Mouse (Mus musculus): ENCODE results near the gene Clcf1. TPM values are rescaled to one million over a fixed set of nuclear protein-coding genes. Genes with fewer than 3 reads are reported as not detected.

Clcf1 gene
- 8.6 and 9.1 TPM in 2 replicates for polyA plus RNA-seq (2016; fragmentation: Nextera tagmentation; extraction: Ambion mirVana)

GRCm38 (mm10) chr19:4214071-4214770 lies at the start of gene Clcf1, which contains the start of gene AC109138.7:
TSS of gene Clcf1 (plus strand) at chr19:4214238.
TSS of gene AC109138.7 (plus strand) at chr19:4214357.
- peak within 1 kb of the TSS; percentile 96 for H3K27ac ChIP-seq
- H3K9ac ChIP-seq (replicated peaks): peak within 1 kb of the TSS; percentile 97
- H3K27me3 ChIP-seq: peaks cover 23% of the 10 kb centered on the region; the same call in 1 of the 2 replicates
- H3K4me3 ChIP-seq (replicated peaks): peak within 1 kb of the TSS; percentile 89
- ATAC-seq (ENCODE audit: insufficient number of reproducible peaks, insufficient read depth, low FRiP score, low TSS enrichment, low read depth): peak; percentile 49; the same call in 1 of the 2 replicates
- peak within 1 kb of the TSS; percentile 87 for H3K4me2 ChIP-seq
- peaks cover 64% of the 10 kb centered on the region for H3K4me1 ChIP-seq (replicated peaks)
- H3K36me3 ChIP-seq: no peaks in the 10 kb centered on the region
- 1% methylated on average over 48 of the region's 49 CpGs for WGBS
- no peaks in the 10 kb centered on the region for H3K9me3 ChIP-seq

GRCm38 (mm10) chr19:4164721-4165120 lies 49.3 kb upstream of the Clcf1 start:
- H3K4me1 ChIP-seq (replicated peaks): peaks cover 7% of the 10 kb centered on the region
- no peak overlapping the region for H3K4me2 ChIP-seq
- ATAC-seq (ENCODE audit: insufficient number of reproducible peaks, insufficient read depth, low FRiP score, low TSS enrichment, low read depth): no peak
- H3K36me3 ChIP-seq: peaks cover 19% of the 10 kb centered on the region
- no peaks in the 10 kb centered on the region for H3K9me3 ChIP-seq
- H3K9ac ChIP-seq (replicated peaks): no peak overlapping the region
- H3K4me3 ChIP-seq (replicated peaks): no peak overlapping the region
- WGBS: 79% methylated on average over 2 of the region's 2 CpGs
- H3K27ac ChIP-seq: no peak overlapping the region
- H3K27me3 ChIP-seq: no peaks in the 10 kb centered on the region

GRCm38 (mm10) chr19:4166678-4167476 lies 47.2 kb upstream of the Clcf1 start:
- no peak for ATAC-seq (ENCODE audit: insufficient number of reproducible peaks, insufficient read depth, low FRiP score, low TSS enrichment, low read depth)
- Histone ChIP-seq H3K36me3 (no peaks in the 10 kb centered on the region; the same call in 1 of the 2 replicates), H3K9me3 (no peaks in the 10 kb centered on the region), H3K27ac (no peak overlapping the region), H3K4me2 (no peak overlapping the region), H3K4me1 (replicated peaks) (peaks cover 22% of the 10 kb centered on the region), H3K9ac (replicated peaks) (no peak overlapping the region), H3K27me3 (no peaks in the 10 kb centered on the region), H3K4me3 (replicated peaks) (no peak overlapping the region)
- WGBS: 75% methylated on average over 9 of the region's 9 CpGs

- H3K9ac ChIP-seq (replicated peaks): peak overlapping the region; percentile 77
- H3K4me3 ChIP-seq (replicated peaks): peak overlapping the region; percentile 46
- H3K4me1 ChIP-seq (replicated peaks): peaks cover 16% of the 10 kb centered on the region
- no peaks in the 10 kb centered on the region for H3K27me3 ChIP-seq
- peak overlapping the region; percentile 88 for H3K27ac ChIP-seq
- peak; percentile 90 for ATAC-seq (ENCODE audit: insufficient number of reproducible peaks, insufficient read depth, low FRiP score, low TSS enrichment, low read depth)
- WGBS: under 1% methylated on average over 43 of the region's 43 CpGs
- H3K36me3 ChIP-seq: no peaks in the 10 kb centered on the region
- H3K9me3 ChIP-seq: no peaks in the 10 kb centered on the region
- peak overlapping the region; percentile 83 for H3K4me2 ChIP-seq
Observed at GRCm38 (mm10) chr19:4169378-4169784, 44.7 kb upstream of the Clcf1 start.

- Histone ChIP-seq H3K4me3 (replicated peaks) (peak overlapping the region; percentile 46), H3K4me1 (replicated peaks) (peaks cover 16% of the 10 kb centered on the region), H3K27me3 (0 out of 2 replicates have a peak, but pooled peaks cover 2% of the 10 kb centered on the region), H3K9ac (replicated peaks) (peak overlapping the region; percentile 77), H3K27ac (peak overlapping the region; percentile 88), H3K9me3 (no peaks in the 10 kb centered on the region), H3K4me2 (peak overlapping the region; percentile 83), H3K36me3 (no peaks in the 10 kb centered on the region)
- WGBS: 8% methylated on average over 27 of the region's 27 CpGs
- peak; percentile 38 for ATAC-seq (ENCODE audit: insufficient number of reproducible peaks, insufficient read depth, low FRiP score, low TSS enrichment, low read depth)
Observed at GRCm38 (mm10) chr19:4169810-4170209, 44.2 kb upstream of the Clcf1 start.

- no peak for ATAC-seq (ENCODE audit: insufficient number of reproducible peaks, insufficient read depth, low FRiP score, low TSS enrichment, low read depth)
- Histone ChIP-seq H3K27me3 (peaks cover 6% of the 10 kb centered on the region; the same call in 1 of the 2 replicates), H3K9ac (replicated peaks) (peak overlapping the region; percentile 6; the same call in 1 of the 2 replicates), H3K4me3 (replicated peaks) (no peak overlapping the region), H3K36me3 (no peaks in the 10 kb centered on the region), H3K4me2 (no peak overlapping the region), H3K4me1 (replicated peaks) (peaks cover 26% of the 10 kb centered on the region), H3K27ac (no peak overlapping the region), H3K9me3 (no peaks in the 10 kb centered on the region)
- 83% methylated on average over 10 of the region's 10 CpGs for WGBS
Observed at GRCm38 (mm10) chr19:4170723-4171392, 43.2 kb upstream of the Clcf1 start.

GRCm38 (mm10) chr19:4171393-4172290 lies 42.4 kb upstream of the Clcf1 start:
- Histone ChIP-seq H3K4me2 (no peak overlapping the region), H3K9ac (replicated peaks) (no peak overlapping the region; the same call in 1 of the 2 replicates), H3K4me3 (replicated peaks) (no peak overlapping the region), H3K36me3 (no peaks in the 10 kb centered on the region), H3K27me3 (peaks cover 6% of the 10 kb centered on the region; the same call in 1 of the 2 replicates), H3K4me1 (replicated peaks) (peaks cover 27% of the 10 kb centered on the region), H3K27ac (no peak overlapping the region), H3K9me3 (no peaks in the 10 kb centered on the region)
- WGBS: 70% methylated on average over 13 of the region's 13 CpGs
- no peak for ATAC-seq (ENCODE audit: insufficient number of reproducible peaks, insufficient read depth, low FRiP score, low TSS enrichment, low read depth)

GRCm38 (mm10) chr19:4172925-4173324 lies 41.1 kb upstream of the Clcf1 start:
- Histone ChIP-seq H3K27ac (no peak overlapping the region), H3K9ac (replicated peaks) (no peak overlapping the region), H3K4me1 (replicated peaks) (peaks cover 27% of the 10 kb centered on the region), H3K4me3 (replicated peaks) (no peak overlapping the region), H3K36me3 (no peaks in the 10 kb centered on the region), H3K4me2 (no peak overlapping the region), H3K27me3 (peaks cover 6% of the 10 kb centered on the region; the same call in 1 of the 2 replicates), H3K9me3 (no peaks in the 10 kb centered on the region)
- no peak for ATAC-seq (ENCODE audit: insufficient number of reproducible peaks, insufficient read depth, low FRiP score, low TSS enrichment, low read depth)
- WGBS: 54% methylated on average over 11 of the region's 11 CpGs

GRCm38 (mm10) chr19:4175368-4175947 lies 38.6 kb upstream of the Clcf1 start, which contains the start of gene Carns1:
TSS of gene Carns1 (minus strand) at chr19:4175479.
- H3K36me3 ChIP-seq: no peaks in the 10 kb centered on the region
- H3K4me2 ChIP-seq: peak within 1 kb of the TSS; percentile 49
- H3K9me3 ChIP-seq: no peaks in the 10 kb centered on the region
- 3% methylated on average over 11 of the region's 11 CpGs for WGBS
- peak; percentile 49 for ATAC-seq (ENCODE audit: insufficient number of reproducible peaks, insufficient read depth, low FRiP score, low TSS enrichment, low read depth)
- peak within 1 kb of the TSS; percentile 60 for H3K9ac ChIP-seq (replicated peaks)
- peaks cover 6% of the 10 kb centered on the region; the same call in 1 of the 2 replicates for H3K27me3 ChIP-seq
- H3K4me1 ChIP-seq (replicated peaks): peaks cover 19% of the 10 kb centered on the region
- H3K4me3 ChIP-seq (replicated peaks): peak within 1 kb of the TSS; percentile 24
- H3K27ac ChIP-seq: no peak within 1 kb of the TSS

- no peak for ATAC-seq (ENCODE audit: insufficient number of reproducible peaks, insufficient read depth, low FRiP score, low TSS enrichment, low read depth)
- H3K27me3 ChIP-seq: no peaks in the 10 kb centered on the region
- peaks cover 14% of the 10 kb centered on the region for H3K4me1 ChIP-seq (replicated peaks)
- H3K9me3 ChIP-seq: no peaks in the 10 kb centered on the region
- H3K36me3 ChIP-seq: no peaks in the 10 kb centered on the region
- H3K9ac ChIP-seq (replicated peaks): no peak overlapping the region
- no peak overlapping the region for H3K4me3 ChIP-seq (replicated peaks)
- no peak overlapping the region for H3K27ac ChIP-seq
- WGBS: 86% methylated on average over 7 of the region's 7 CpGs
- no peak overlapping the region for H3K4me2 ChIP-seq
Observed at GRCm38 (mm10) chr19:4180411-4180810, 33.6 kb upstream of the Clcf1 start.
